In the genomic region with DNA sequence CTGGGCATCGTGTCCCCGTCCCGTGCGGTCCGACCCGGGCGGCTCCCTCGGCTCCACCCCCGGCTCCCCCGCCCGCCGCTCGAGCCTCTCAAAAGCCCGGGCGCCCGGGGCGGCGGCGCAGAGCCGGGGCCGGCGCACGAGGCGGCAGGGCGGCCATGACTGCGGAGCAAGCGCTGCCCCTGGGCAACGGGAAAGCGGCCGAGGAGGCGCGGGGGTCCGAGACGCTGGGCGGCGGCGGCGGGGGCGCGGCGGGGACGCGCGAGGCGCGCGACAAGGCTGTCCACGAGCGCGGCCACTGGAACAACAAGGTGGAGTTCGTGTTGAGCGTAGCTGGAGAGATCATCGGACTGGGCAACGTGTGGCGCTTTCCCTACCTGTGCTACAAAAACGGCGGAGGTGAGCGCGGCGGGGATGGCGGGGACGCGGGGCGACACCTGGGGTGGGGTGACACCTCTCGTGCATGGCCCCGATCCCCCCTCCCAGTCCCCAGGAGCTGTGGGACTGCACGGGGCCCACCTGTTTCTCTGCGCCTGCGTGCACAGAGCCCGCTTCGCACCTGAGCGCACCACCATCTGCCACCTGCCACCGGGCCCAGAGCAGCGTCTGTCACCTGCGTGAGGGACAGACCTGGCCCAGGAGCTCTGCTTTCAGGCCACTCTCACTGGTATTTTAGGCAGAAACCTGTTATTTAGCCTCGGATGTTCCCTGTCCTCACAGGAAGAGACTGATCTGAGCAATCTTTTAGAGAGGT, we compare ENCODE assay signal across 8 mouse cellular contexts. TPM values are rescaled to one million over a fixed set of nuclear protein-coding genes. Genes with fewer than 3 reads are reported as not detected.
DNase-seq lines count a peak whose midpoint lies in the region; ATAC-seq and TF ChIP-seq lines count a peak whose summit lies in the region.

A gene (plus strand): TSS at position 120 of the 751 bp plus-strand sequence.

- no peaks in the 10 kb centered on the region for H3K36me3 ChIP-seq in hindbrain, embryonic 15.5 days
- H3K36me3 ChIP-seq in midbrain, embryonic 11.5 days (ENCODE audit: control insufficient read depth, insufficient read depth, low read length) = no peaks in the 10 kb centered on the region

- TF ChIP-seq CTCF in gastrocnemius, adult 2 months (IDR thresholded peaks at IDR 0.05) = no peak

- WGBS in hindbrain, embryonic 15.5 days = 2% methylated on average over 73 of the region's 76 CpGs
- 4% methylated on average over 73 of the region's 76 CpGs for WGBS in midbrain, embryonic 11.5 days

- H3K27ac ChIP-seq in gastrocnemius, adult 2 months = no peak within 1 kb of the TSS
- H3K27ac ChIP-seq in hindbrain, embryonic 15.5 days (replicated peaks) = peak within 1 kb of the TSS; percentile 26; the same call in 1 of the 2 replicates
- H3K27ac ChIP-seq in midbrain, embryonic 11.5 days (ENCODE audit: low read depth, low read length) = no peak within 1 kb of the TSS

- H3K4me3 ChIP-seq in gastrocnemius, adult 2 months = peak within 1 kb of the TSS; percentile 56
- peak within 1 kb of the TSS; percentile 54 for H3K4me3 ChIP-seq in hindbrain, embryonic 15.5 days
- peak within 1 kb of the TSS; percentile 38 for H3K4me3 ChIP-seq in midbrain, embryonic 11.5 days (ENCODE audit: low read depth, low read length)

- intact Hi-C loops in gastrocnemius, adult 2 months (cut with DNase I) = no loop called here
- intact Hi-C loops in gastrocnemius, postnatal 14 days (cut with DNase I; ENCODE audit: low total_unique reads) = no loop called here

- DNase-seq in gastrocnemius, adult 2 months = no peak
- no peak for DNase-seq in gastrocnemius, postnatal 14 days
- DNase-seq in right cerebral cortex, postnatal 14 days = peak; percentile 41
- no peak for DNase-seq in right cerebral cortex, adult 18-20 months
- DNase-seq in midbrain, embryonic 11.5 days (ENCODE audit: low spot score, missing footprints) = peak; percentile 89
- DNase-seq in yolk sac, embryonic 10.5 days (ENCODE audit: low spot score) = no peak

- H3K9ac ChIP-seq in hindbrain, embryonic 15.5 days = peak within 1 kb of the TSS; percentile 72
- peak within 1 kb of the TSS; percentile 33 for H3K9ac ChIP-seq in midbrain, embryonic 11.5 days (ENCODE audit: low read length)

- H3K4me2 ChIP-seq in hindbrain, embryonic 15.5 days = peak within 1 kb of the TSS; percentile 86
- peak within 1 kb of the TSS; percentile 78 for H3K4me2 ChIP-seq in midbrain, embryonic 11.5 days

- peaks cover 19% of the 10 kb centered on the region for H3K4me1 ChIP-seq in hindbrain, embryonic 15.5 days (replicated peaks)
- peaks cover 3% of the 10 kb centered on the region for H3K4me1 ChIP-seq in midbrain, embryonic 11.5 days (ENCODE audit: control insufficient read depth, insufficient read depth, low read length)

- no peaks in the 10 kb centered on the region for H3K9me3 ChIP-seq in hindbrain, embryonic 15.5 days
- no peaks in the 10 kb centered on the region for H3K9me3 ChIP-seq in midbrain, embryonic 11.5 days (ENCODE audit: control insufficient read depth, low read length)

- ATAC-seq in hindbrain, embryonic 15.5 days (ENCODE audit: low FRiP score, low read depth) = peak; percentile 64
- ATAC-seq in midbrain, embryonic 11.5 days (ENCODE audit: low FRiP score) = peak; percentile 54
- no peak for ATAC-seq in erythroid progenitor cell, adult 5-6 weeks (replicated peaks; ENCODE audit: low FRiP score, poor library complexity, severe bottlenecking)

- peaks cover 11% of the 10 kb centered on the region; the same call in 1 of the 2 replicates for H3K27me3 ChIP-seq in hindbrain, embryonic 15.5 days
- H3K27me3 ChIP-seq in midbrain, embryonic 11.5 days (ENCODE audit: control insufficient read depth, insufficient read depth, low read length) = peaks cover 38% of the 10 kb centered on the region

RNA-seq across cellular contexts. Expression of the gene that starts here (rescaled TPM):
- under 1 TPM in 1 of 2 experiments, not detected in 1; 0.08 TPM for total RNA-seq in gastrocnemius, adult 2 months (2021)
- under 1 TPM; 0.23 to 0.24 TPM for total RNA-seq in gastrocnemius, postnatal 14 days (2021)
- polyA plus RNA-seq in hindbrain, embryonic 15.5 days (2015; fragmentation: Nextera tagmentation; extraction: Ambion mirVana) = 80.6 and 83.2 TPM in 2 replicates
- 0.66 and 0.89 TPM in 2 replicates for polyA plus RNA-seq in midbrain, embryonic 11.5 days (2014; fragmentation: Nextera tagmentation; extraction: Ambion mirVana)
- not detected in 2 replicates for total RNA-seq in erythroid progenitor cell, adult 5-6 weeks (2015; ENCODE audit: low replicate concordance)
- not detected in 2 replicates for total RNA-seq in erythroid progenitor cell, adult 5-6 weeks (2017; ENCODE audit: low replicate concordance)

Comparison
In these comparisons a context has a peak if more than half of its experiments do, and no peak if none do; other contexts are left out.
1. RNA of the gene that starts here (polyA plus RNA-seq): 80.6 to 83.2 TPM in hindbrain, embryonic 15.5 days; 0.66 to 0.89 TPM in midbrain, embryonic 11.5 days; every median in the first group is over 10 times any median in the second.
2. Peak in DNase-seq, ATAC-seq, H3K4me3 ChIP-seq, H3K9ac ChIP-seq and H3K4me2 ChIP-seq in midbrain, embryonic 11.5 days; RNA of the gene not detected or under 1 TPM.
3. Peak in every context shown above with its lines, with median percentiles within 50 percentile points of each other: H3K4me3 ChIP-seq.